Mouse (Mus musculus) kidney, adult 2 months (tissue): ENCODE data around the gene Mknk1.

Source experiments
- CTCF ChIP-seq: fragments of 200-500 bp; conservative IDR thresholded peaks from 2 replicates; pipeline ENCODE4 v1.5.1; 2011; ENCODE audit warnings: low read depth, mild to moderate bottlenecking, control low read depth, low read length, moderate library complexity, mixed read lengths; ENCODE audit not compliant: insufficient read depth, insufficient read length
- POLR2A ChIP-seq: fragments of 200-500 bp; IDR thresholded peaks from one replicate; pipeline ENCODE4 v1.6.1; 2011; ENCODE audit warnings: low read depth, low read length, control low read depth

DNA sequence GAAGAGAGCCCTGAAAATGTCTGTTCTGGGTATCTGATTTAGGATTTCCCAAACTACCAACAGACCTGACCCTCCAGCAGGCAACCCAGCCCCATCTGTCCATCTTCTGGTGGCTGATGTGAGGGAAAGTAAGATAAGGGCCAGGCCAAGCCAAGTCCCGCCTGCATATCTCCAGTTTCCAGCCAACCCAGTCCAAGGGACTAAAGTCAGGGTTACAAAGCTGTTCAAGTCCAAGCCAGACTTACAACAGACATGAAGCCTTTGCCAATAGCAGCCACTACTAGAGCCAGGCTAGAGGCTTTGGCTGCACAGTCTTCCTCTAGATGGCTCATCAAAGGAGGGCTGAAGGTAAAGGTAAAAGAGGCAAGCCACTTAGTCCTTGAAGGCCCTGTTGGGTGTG is 69.0 kb downstream of the Mknk1 start:
- TF ChIP-seq CTCF (no peak), POLR2A (no peak)
